Mouse (Mus musculus) limb, embryonic 13.5 days (tissue): ENCODE data around the gene Lrg1. TPM values are rescaled to one million over a fixed set of nuclear protein-coding genes. Genes with fewer than 3 reads are reported as not detected.
A peak's percentile ranks its signal among the peaks of the same experiment; 100 is the strongest.
"Not testable (repeated sequence)": the region's sequence is repeated elsewhere in the genome, so short reads cannot be mapped to it uniquely, and the experiment has no call there.

Experiments used
- ATAC-seq: fragments of 200-750 bp; cut with Nextera tagmentation; 2 replicates; pipeline ENCODE4 v1.8.0; 2017; ENCODE audit warnings: low read depth, moderate number of reproducible peaks, moderate TSS enrichment; ENCODE audit not compliant: low FRiP score
- H3K27ac ChIP-seq: fragments of 300-500 bp; sonication (generic); 2 replicates; pipeline ENCODE4 v1.5.1; 2015; ENCODE audit warnings: inconsistent platforms, mild to moderate bottlenecking, moderate library complexity
- H3K27me3 ChIP-seq: fragments of 300-500 bp; sonication (generic); 2 replicates; pipeline ENCODE4 v1.6.1; 2015; ENCODE audit warnings: mild to moderate bottlenecking, inconsistent platforms
- H3K36me3 ChIP-seq: fragments of 300-500 bp; sonication (generic); 2 replicates; pipeline ENCODE4 v1.6.1; 2015; ENCODE audit warnings: inconsistent platforms, mild to moderate bottlenecking, moderate library complexity
- H3K4me1 ChIP-seq: fragments of 300-500 bp; sonication (generic); 2 replicates; pipeline ENCODE4 v1.6.1; 2015; ENCODE audit warnings: inconsistent platforms
- H3K4me2 ChIP-seq: fragments of 300-500 bp; sonication (generic); replicated peaks from 2 replicates; pipeline ENCODE4 v1.6.1; 2015; ENCODE audit warnings: inconsistent platforms, mild to moderate bottlenecking, moderate library complexity
- H3K4me3 ChIP-seq: fragments of 300-500 bp; sonication (generic); 2 replicates; pipeline ENCODE4 v1.5.1; 2015; ENCODE audit warnings: moderate library complexity, mild to moderate bottlenecking, inconsistent platforms
- H3K9ac ChIP-seq: fragments of 300-500 bp; sonication (generic); 2 replicates; pipeline ENCODE4 v1.6.1; 2015; ENCODE audit warnings: mild to moderate bottlenecking, inconsistent platforms
- H3K9me3 ChIP-seq: fragments of 300-500 bp; sonication (generic); 2 replicates; pipeline ENCODE4 v1.6.1; 2016; ENCODE audit warnings: inconsistent platforms
- WGBS: fragments of 180-500 bp; shearing (Covaris S2); methylation state at CpG from one replicate; pipeline ENCODE4 v1.1.7; 2015; 5-methylcytosine and 5-hydroxymethylcytosine counted together
- polyA plus RNA-seq: library from polyadenylated mRNA; unstranded; fragments of >200 nt; fragmentation: Nextera tagmentation; extraction: Ambion mirVana; gene quantifications from 2 replicates; pipeline ENCODE4 v1.2.1, GENCODE M21; 2015

Gene Lrg1
- polyA plus RNA-seq, 1 experiment from 2014 or later: 0.37 TPM

GRCm38 (mm10) chr17:56119431-56119830, 2.4 kb downstream of the Lrg1 start:
- ATAC-seq: no peak
- Histone ChIP-seq H3K27me3 (peaks cover 92% of the 10 kb centered on the region), H3K9ac (no peak overlapping the region), H3K27ac (no peak overlapping the region), H3K4me1 (peaks cover 25% of the 10 kb centered on the region), H3K4me2 (peak overlapping the region; percentile 45), H3K4me3 (peak overlapping the region; percentile 22; the same call in 1 of the 2 replicates), H3K9me3 (peaks cover 17% of the 10 kb centered on the region), H3K36me3 (peaks cover 8% of the 10 kb centered on the region)
- 38% methylated on average over 12 of the region's 12 CpGs for WGBS

- peak within 1 kb of the TSS; percentile 4; the same call in 1 of the 2 replicates for H3K9ac ChIP-seq
- 3% methylated on average over 27 of the region's 27 CpGs for WGBS
- H3K36me3 ChIP-seq: 0 out of 2 replicates have a peak, but pooled peaks cover under 1% of the 10 kb centered on the region
These were observed 4.5 kb downstream of the Lrg1 start, which contains the start of gene Plin5 for GRCm38 (mm10) chr17:56117251-56117710. Gene Plin5, minus strand, starts transcription at chr17:56117596.

GRCm38 (mm10) chr17:56116193-56116592, 5.6 kb downstream of the Lrg1 start:
- Histone ChIP-seq H3K4me3 (no peak overlapping the region), H3K4me1 (peaks cover 18% of the 10 kb centered on the region), H3K9ac (no peak overlapping the region), H3K27me3 (peaks cover 60% of the 10 kb centered on the region), H3K9me3 (no peaks in the 10 kb centered on the region), H3K27ac (no peak overlapping the region), H3K36me3 (0 out of 2 replicates have a peak, but pooled peaks cover 3% of the 10 kb centered on the region), H3K4me2 (no peak overlapping the region)
- 80% methylated on average over 10 of the region's 10 CpGs for WGBS
- no peak for ATAC-seq

More at GRCm38 (mm10) chr17:56117251-56117710, 4.5 kb downstream of the Lrg1 start, which contains the start of gene Plin5:
- peak within 1 kb of the TSS; percentile 62 for H3K4me2 ChIP-seq
- H3K9me3 ChIP-seq: peaks cover 6% of the 10 kb centered on the region
- ATAC-seq: no peak
- peaks cover 70% of the 10 kb centered on the region for H3K27me3 ChIP-seq
- H3K4me1 ChIP-seq: peaks cover 18% of the 10 kb centered on the region
- H3K27ac ChIP-seq: no peak within 1 kb of the TSS
- peak within 1 kb of the TSS; percentile 31 for H3K4me3 ChIP-seq

GRCm38 (mm10) chr17:56112743-56113142, 9.1 kb downstream of the Lrg1 start:
- H3K9ac ChIP-seq: no peak overlapping the region
- peaks cover 25% of the 10 kb centered on the region for H3K27me3 ChIP-seq
- ATAC-seq: no peak
- H3K4me3 ChIP-seq: no peak overlapping the region
- peaks cover 11% of the 10 kb centered on the region; the same call in 1 of the 2 replicates for H3K36me3 ChIP-seq
- peaks cover 5% of the 10 kb centered on the region for H3K4me1 ChIP-seq
- WGBS: 84% methylated on average over 3 of the region's 3 CpGs
- H3K9me3 ChIP-seq: no peaks in the 10 kb centered on the region
- no peak overlapping the region for H3K27ac ChIP-seq
- H3K4me2 ChIP-seq: no peak overlapping the region

- Histone ChIP-seq H3K27ac (no peak overlapping the region), H3K27me3 (peaks cover 16% of the 10 kb centered on the region), H3K9ac (no peak overlapping the region), H3K9me3 (no peaks in the 10 kb centered on the region), H3K4me3 (no peak overlapping the region), H3K36me3 (peaks cover 19% of the 10 kb centered on the region; the same call in 1 of the 2 replicates), H3K4me1 (no peaks in the 10 kb centered on the region), H3K4me2 (no peak overlapping the region)
- 46% methylated on average over 5 of the region's 5 CpGs for WGBS
- ATAC-seq: no peak
These were observed 9.9 kb downstream of the Lrg1 start for GRCm38 (mm10) chr17:56111864-56112263.

GRCm38 (mm10) chr17:56111021-56111420, 10.8 kb downstream of the Lrg1 start:
- peaks cover 20% of the 10 kb centered on the region; the same call in 1 of the 2 replicates for H3K36me3 ChIP-seq
- no peak overlapping the region for H3K9ac ChIP-seq
- H3K4me2 ChIP-seq: no peak overlapping the region
- no peak overlapping the region for H3K4me3 ChIP-seq
- peaks cover 8% of the 10 kb centered on the region for H3K27me3 ChIP-seq
- H3K9me3 ChIP-seq: no peaks in the 10 kb centered on the region
- H3K4me1 ChIP-seq: no peaks in the 10 kb centered on the region
- ATAC-seq: no peak
- WGBS: 80% methylated on average over 1 of the region's 1 CpGs
- no peak overlapping the region for H3K27ac ChIP-seq

- ATAC-seq: no peak
- WGBS: 72% methylated on average over 4 of the region's 4 CpGs
- no peak overlapping the region for H3K9ac ChIP-seq
- no peak overlapping the region for H3K4me2 ChIP-seq
- no peaks in the 10 kb centered on the region for H3K9me3 ChIP-seq
- H3K27ac ChIP-seq: no peak overlapping the region
- peaks cover 20% of the 10 kb centered on the region; the same call in 1 of the 2 replicates for H3K36me3 ChIP-seq
- peaks cover 3% of the 10 kb centered on the region; the same call in 1 of the 2 replicates for H3K27me3 ChIP-seq
- H3K4me3 ChIP-seq: no peak overlapping the region
- no peaks in the 10 kb centered on the region for H3K4me1 ChIP-seq
These were observed 11.2 kb downstream of the Lrg1 start for GRCm38 (mm10) chr17:56110571-56110970.

- no peak within 1 kb of the TSS for H3K9ac ChIP-seq
- no peak within 1 kb of the TSS for H3K4me2 ChIP-seq
- H3K27me3 ChIP-seq: no peaks in the 10 kb centered on the region
- no peak within 1 kb of the TSS for H3K27ac ChIP-seq
- no peak within 1 kb of the TSS for H3K4me3 ChIP-seq
- ATAC-seq: no peak
- peaks cover 20% of the 10 kb centered on the region; the same call in 1 of the 2 replicates for H3K36me3 ChIP-seq
- 54% methylated on average over 10 of the region's 10 CpGs for WGBS
- no peaks in the 10 kb centered on the region for H3K4me1 ChIP-seq
- no peaks in the 10 kb centered on the region for H3K9me3 ChIP-seq
These were observed 12.4 kb downstream of the Lrg1 start, which contains the start of gene Plin4 for GRCm38 (mm10) chr17:56109219-56110051. Gene Plin4, minus strand, starts transcription at chr17:56109803.

GRCm38 (mm10) chr17:56108334-56109044, 13.3 kb downstream of the Lrg1 start:
- no peak overlapping the region for H3K4me3 ChIP-seq
- H3K36me3 ChIP-seq: peaks cover 26% of the 10 kb centered on the region
- H3K4me1 ChIP-seq: no peaks in the 10 kb centered on the region
- no peak for ATAC-seq
- H3K27me3 ChIP-seq: no peaks in the 10 kb centered on the region
- no peak overlapping the region for H3K4me2 ChIP-seq
- no peak overlapping the region for H3K9ac ChIP-seq
- no peaks in the 10 kb centered on the region for H3K9me3 ChIP-seq
- no peak overlapping the region for H3K27ac ChIP-seq
- 77% methylated on average over 6 of the region's 6 CpGs for WGBS

- WGBS: 56% methylated on average over 2 of the region's 2 CpGs
These were observed 14.1 kb downstream of the Lrg1 start for GRCm38 (mm10) chr17:56107736-56108135.

GRCm38 (mm10) chr17:56106981-56107380, 14.8 kb downstream of the Lrg1 start:
- H3K4me2 ChIP-seq: no peak overlapping the region
- ATAC-seq: no peak
- H3K4me3 ChIP-seq: no peak overlapping the region
- H3K36me3 ChIP-seq: peaks cover 38% of the 10 kb centered on the region
- H3K27ac ChIP-seq: no peak overlapping the region
- H3K9ac ChIP-seq: no peak overlapping the region
- no peaks in the 10 kb centered on the region for H3K27me3 ChIP-seq
- 66% methylated on average over 4 of the region's 4 CpGs for WGBS
- no peaks in the 10 kb centered on the region for H3K4me1 ChIP-seq
- no peaks in the 10 kb centered on the region for H3K9me3 ChIP-seq

More at GRCm38 (mm10) chr17:56107736-56108135, 14.1 kb downstream of the Lrg1 start:
- H3K4me3 ChIP-seq: no peak overlapping the region
- H3K9ac ChIP-seq: no peak overlapping the region
- no peaks in the 10 kb centered on the region for H3K9me3 ChIP-seq
- H3K4me2 ChIP-seq: no peak overlapping the region
- no peak for ATAC-seq
- H3K4me1 ChIP-seq: no peaks in the 10 kb centered on the region
- H3K27me3 ChIP-seq: no peaks in the 10 kb centered on the region
- H3K36me3 ChIP-seq: peaks cover 33% of the 10 kb centered on the region
- no peak overlapping the region for H3K27ac ChIP-seq

GRCm38 (mm10) chr17:56106436-56106835, 15.4 kb downstream of the Lrg1 start:
- ATAC-seq, H3K4me1 ChIP-seq, H3K9me3 ChIP-seq, H3K9ac ChIP-seq, H3K4me3 ChIP-seq, H3K27ac ChIP-seq, H3K27me3 ChIP-seq, H3K4me2 ChIP-seq: not testable (repeated sequence)
- WGBS: 98% methylated on average over 4 of the region's 4 CpGs
- H3K36me3 ChIP-seq: peaks cover 43% of the 10 kb centered on the region
